ENCODE assay signal across 15 mouse cellular contexts in the genomic region with DNA sequence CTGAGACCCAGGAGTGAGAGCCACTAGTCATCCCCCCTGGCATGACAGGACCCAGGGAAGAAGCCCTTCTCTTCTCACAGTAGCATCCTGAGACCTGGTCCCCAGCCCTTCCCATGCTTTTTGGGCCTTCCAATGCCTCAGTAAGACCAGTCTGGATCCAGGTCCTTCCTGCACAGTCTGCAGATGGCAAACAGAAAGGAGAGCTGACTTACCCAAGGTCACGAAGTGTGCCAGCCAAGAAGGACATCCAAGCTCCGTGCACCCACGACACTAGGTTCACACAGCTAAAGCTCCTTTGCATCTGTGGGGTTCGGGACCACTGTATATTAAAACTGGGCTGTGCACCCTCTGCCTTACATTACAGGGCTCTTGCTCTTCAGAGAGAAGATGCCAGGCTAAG.
"Had no signal": no experiment of that assay in that cellular context is flagged by ENCODE, and none has a peak within 500 bp of the region (broad histone marks: within the 10 kb centered on the region; RNA-seq: fewer than 3 reads in every experiment).

No protein-coding gene starts in this region.

- H3K27ac ChIP-seq: lung, embryonic 15.5 days; macrophage; midbrain, embryonic 13.5 days; midbrain, embryonic 15.5 days; neural tube, embryonic 12.5 days; stomach, embryonic 15.5 days; stomach, postnatal 0 days had no signal

- DNase-seq: lung, adult 2 months; lung, postnatal 14 days; lung, postnatal 36 days; right cerebral cortex, postnatal 14 days; thymus, adult 2 months; thymus, postnatal 25 days; thymus, postnatal 4 days had no signal

- H3K27me3 ChIP-seq: lung, embryonic 15.5 days; midbrain, embryonic 13.5 days; midbrain, embryonic 15.5 days; neural tube, embryonic 12.5 days; stomach, embryonic 15.5 days had no signal

- H3K4me3 ChIP-seq: lung, embryonic 15.5 days; megakaryocyte, embryonic 14.5 days; midbrain, embryonic 13.5 days; midbrain, embryonic 15.5 days; neural tube, embryonic 12.5 days; stomach, embryonic 15.5 days had no signal

- H3K4me1 ChIP-seq: megakaryocyte, embryonic 14.5 days; midbrain, embryonic 13.5 days; midbrain, embryonic 15.5 days; neural tube, embryonic 12.5 days; stomach, embryonic 15.5 days had no signal
